Mouse (Mus musculus): ENCODE measurements around the gene Spag5.

DNA sequence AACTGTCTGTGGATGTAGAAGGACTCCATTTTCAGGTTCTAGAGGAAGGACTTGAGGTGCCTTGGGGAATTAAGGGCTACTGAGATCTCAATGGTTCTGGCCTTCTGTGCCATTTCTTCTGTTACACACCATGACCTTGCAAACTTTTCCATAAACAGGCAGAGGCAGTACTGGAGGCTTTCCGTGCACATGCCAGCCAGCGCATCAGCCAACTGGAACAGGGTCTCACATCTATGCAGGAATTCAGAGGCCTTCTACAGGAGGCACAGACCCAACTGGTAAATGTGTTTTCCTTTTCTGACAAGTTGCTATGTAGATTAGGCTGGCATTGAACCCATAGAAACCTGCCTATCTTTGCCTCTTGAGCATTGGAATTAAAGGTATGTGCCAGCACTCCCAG lies 12.3 kb downstream of the Spag5 start:
- no peak for TF ChIP-seq CTCF (IDR thresholded peaks at IDR 0.05; ENCODE audit: extremely low read depth, insufficient read length, insufficient replicate concordance, low read depth, low read length)
- TF ChIP-seq POLR2A (IDR thresholded peaks at IDR 0.05; ENCODE audit: low read depth, low read length), result no peak

Data from small intestine, adult 2 months (tissue).